Mouse (Mus musculus): ENCODE results near the gene Grhpr. TPM values are rescaled to one million over a fixed set of nuclear protein-coding genes. Genes with fewer than 3 reads are reported as not detected.

The Grhpr gene
- polyA plus RNA-seq (2014; fragmentation: Nextera tagmentation; extraction: Ambion mirVana): 18.2 and 20.7 TPM in 2 replicates

DNA sequence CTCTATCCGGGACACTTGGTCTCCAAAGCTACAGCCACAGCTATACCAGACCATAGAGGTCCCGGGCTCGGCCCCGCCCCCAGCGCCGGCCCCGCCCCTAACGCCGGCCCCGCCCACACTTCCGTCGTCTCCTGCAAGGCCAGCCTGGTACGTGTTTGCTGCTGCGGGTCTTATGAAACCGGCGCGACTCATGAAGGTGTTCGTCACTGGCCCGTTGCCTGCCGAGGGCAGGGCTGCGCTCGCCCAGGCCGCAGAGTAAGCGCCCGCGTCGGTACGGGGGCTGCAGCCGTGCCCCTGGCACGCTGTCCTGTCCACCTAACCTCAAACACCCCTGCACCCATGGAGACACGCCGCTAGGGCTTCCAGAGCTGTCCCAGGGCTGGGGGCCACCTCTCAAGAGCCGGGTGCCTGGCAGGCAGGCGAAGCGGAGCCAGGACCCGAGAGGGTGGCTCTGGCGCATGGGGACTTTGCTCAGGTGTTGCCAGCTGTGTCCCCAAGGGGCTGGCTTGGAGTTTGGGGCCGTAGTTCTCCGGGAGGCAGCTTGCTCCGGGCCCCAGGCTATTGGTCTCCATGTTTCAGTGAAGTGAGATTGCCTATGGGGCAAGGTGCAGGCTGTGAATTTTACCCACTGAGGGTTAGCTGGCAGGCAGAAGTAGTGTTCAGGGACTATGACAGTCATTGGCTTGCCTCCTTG, at the start of gene Grhpr:
TSS of gene Grhpr (plus strand) at position 116 of the 694 bp plus-strand sequence.
- Histone ChIP-seq H3K9me3 (ENCODE audit: control insufficient read depth, low read length) (no peaks in the 10 kb centered on the region), H3K4me3 (replicated peaks; ENCODE audit: low read depth, low read length) (peak within 1 kb of the TSS; percentile 54), H3K27me3 (ENCODE audit: control insufficient read depth, insufficient read depth, low read length) (no peaks in the 10 kb centered on the region), H3K4me1 (ENCODE audit: control insufficient read depth, insufficient read depth, low read length) (peaks cover 7% of the 10 kb centered on the region; the same call in 1 of the 2 replicates), H3K9ac (replicated peaks; ENCODE audit: low read length) (peak within 1 kb of the TSS; percentile 65), H3K4me2 (ENCODE audit: low read length) (peak within 1 kb of the TSS; percentile 90), H3K36me3 (ENCODE audit: control insufficient read depth, insufficient read depth, low read length) (no peaks in the 10 kb centered on the region), H3K27ac (replicated peaks; ENCODE audit: low read depth, low read length) (peak within 1 kb of the TSS; percentile 63)
- ATAC-seq (ENCODE audit: low FRiP score, low TSS enrichment) (peak; percentile 90), DNase-seq (peak; percentile 81)
- 1% methylated on average over 40 of the region's 40 CpGs for WGBS

DNA sequence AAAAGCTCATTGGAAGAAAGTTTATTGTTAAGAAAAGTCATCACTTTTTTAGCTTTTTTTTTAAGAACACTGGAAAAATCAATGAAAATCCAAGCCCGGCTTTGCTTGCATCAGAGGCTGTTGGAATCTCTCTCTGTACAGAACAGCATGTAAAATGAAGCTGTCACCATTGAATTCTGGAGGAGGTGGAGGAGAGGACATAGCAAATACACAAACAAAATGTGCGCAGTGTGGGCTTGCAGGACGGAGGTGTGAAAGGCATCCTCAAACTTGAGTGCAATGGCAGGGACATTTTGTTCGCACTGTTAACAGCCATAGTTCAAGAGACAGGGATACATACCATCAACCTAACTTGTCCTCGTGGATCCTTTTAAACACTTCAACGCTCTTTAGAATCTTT, 49.5 kb upstream of the Grhpr start:
- DNase-seq (no peak), ATAC-seq (ENCODE audit: low FRiP score, low TSS enrichment) (no peak)
- 95% methylated on average over 6 of the region's 6 CpGs for WGBS
- H3K27ac ChIP-seq (replicated peaks; ENCODE audit: low read depth, low read length): no peak overlapping the region
- peaks cover 37% of the 10 kb centered on the region for H3K36me3 ChIP-seq (ENCODE audit: control insufficient read depth, insufficient read depth, low read length)
- H3K4me2 ChIP-seq (ENCODE audit: low read length): no peak overlapping the region
- no peaks in the 10 kb centered on the region for H3K9me3 ChIP-seq (ENCODE audit: control insufficient read depth, low read length)
- no peak overlapping the region for H3K9ac ChIP-seq (replicated peaks; ENCODE audit: low read length)
- H3K4me3 ChIP-seq (replicated peaks; ENCODE audit: low read depth, low read length): no peak overlapping the region
- H3K27me3 ChIP-seq (ENCODE audit: control insufficient read depth, insufficient read depth, low read length): no peaks in the 10 kb centered on the region
- no peaks in the 10 kb centered on the region for H3K4me1 ChIP-seq (ENCODE audit: control insufficient read depth, insufficient read depth, low read length)

DNA sequence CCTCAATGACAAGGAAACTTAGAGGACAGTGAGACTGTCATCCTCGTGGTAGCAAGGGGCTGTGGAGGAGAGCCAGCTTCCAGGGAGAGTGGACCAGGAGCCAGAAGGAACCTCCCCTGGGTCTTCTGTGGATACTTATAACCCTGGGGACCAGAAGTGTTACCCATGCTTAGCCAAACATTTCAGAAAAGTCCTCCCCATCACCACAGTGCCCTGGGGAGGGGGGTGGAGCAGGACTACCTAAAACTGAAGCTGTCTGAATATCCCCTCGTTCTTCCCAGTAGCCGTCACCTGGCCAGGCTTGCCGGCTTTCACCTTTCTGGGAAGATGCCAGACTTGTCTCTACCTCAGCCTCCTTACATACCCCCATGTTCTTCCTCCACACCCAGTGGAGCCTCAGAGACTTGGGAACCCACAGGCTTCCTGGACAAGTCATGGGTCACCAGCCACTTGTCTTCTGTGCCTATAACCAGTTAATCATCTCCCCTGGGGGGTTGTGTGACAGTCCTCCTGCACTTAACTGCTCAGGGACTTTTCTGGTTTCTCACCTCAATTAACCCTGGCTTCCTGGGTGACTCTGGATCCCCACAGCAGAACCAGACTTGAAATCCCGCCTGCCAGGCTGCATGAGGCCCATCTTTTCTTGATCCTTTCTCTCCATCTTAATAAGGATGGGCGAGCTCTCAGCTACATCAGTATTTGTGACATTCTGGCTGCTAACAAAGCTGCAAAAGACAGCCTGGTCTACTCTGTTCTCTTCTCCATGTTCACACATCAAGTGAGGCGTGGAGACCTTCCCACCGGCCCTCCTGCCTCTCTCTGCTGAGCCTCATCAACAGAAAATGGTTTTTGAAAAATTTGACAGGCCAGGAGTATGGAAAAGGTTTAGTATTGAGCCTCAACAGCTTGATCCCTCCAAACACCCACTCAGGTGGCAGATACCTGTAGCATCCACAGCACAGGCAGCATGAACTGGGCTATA, 42.5 kb upstream of the Grhpr start:
- Histone ChIP-seq H3K4me3 (replicated peaks; ENCODE audit: low read depth, low read length) (no peak overlapping the region), H3K4me1 (ENCODE audit: control insufficient read depth, insufficient read depth, low read length) (no peaks in the 10 kb centered on the region), H3K4me2 (ENCODE audit: low read length) (no peak overlapping the region), H3K9ac (replicated peaks; ENCODE audit: low read length) (no peak overlapping the region), H3K36me3 (ENCODE audit: control insufficient read depth, insufficient read depth, low read length) (0 out of 2 replicates have a peak, but pooled peaks cover 3% of the 10 kb centered on the region), H3K27me3 (ENCODE audit: control insufficient read depth, insufficient read depth, low read length) (no peaks in the 10 kb centered on the region), H3K27ac (replicated peaks; ENCODE audit: low read depth, low read length) (no peak overlapping the region), H3K9me3 (ENCODE audit: control insufficient read depth, low read length) (no peaks in the 10 kb centered on the region)
- WGBS: 76% methylated on average over 8 of the region's 8 CpGs
- no peak for DNase-seq
- no peak for ATAC-seq (ENCODE audit: low FRiP score, low TSS enrichment)

DNA sequence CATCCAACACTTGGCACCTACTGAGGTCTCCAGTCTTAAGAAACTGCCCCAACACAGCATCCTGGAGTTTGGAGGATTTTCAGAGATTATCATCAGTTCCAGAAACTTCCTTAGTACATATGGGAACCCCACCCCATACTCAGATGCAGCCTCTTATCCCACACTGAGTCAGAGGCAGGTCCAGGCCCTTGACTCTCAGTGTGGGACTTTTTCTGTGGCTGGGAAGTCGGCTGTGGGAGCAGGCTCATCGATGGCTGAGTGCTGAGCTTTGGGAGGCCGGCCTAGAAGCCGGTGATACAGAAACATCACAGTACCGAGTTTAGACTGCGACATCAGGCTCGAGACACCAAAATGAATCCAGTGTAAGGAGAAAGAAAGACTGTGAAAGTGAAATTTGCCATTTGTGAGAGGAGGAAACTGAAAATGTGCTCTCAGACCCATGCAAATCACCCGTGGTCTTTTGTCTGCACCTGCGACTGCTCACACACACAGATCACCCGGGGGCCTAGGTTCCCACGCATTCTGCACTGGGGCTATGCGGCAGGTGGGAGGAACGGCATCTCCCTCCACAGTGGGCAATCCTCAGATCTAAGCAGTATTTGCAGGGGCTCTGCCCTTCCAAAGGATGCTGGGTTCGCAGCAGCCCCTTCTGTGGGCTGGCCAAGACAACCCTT, 41.5 kb upstream of the Grhpr start:
- WGBS: 85% methylated on average over 14 of the region's 14 CpGs
- no peak for DNase-seq
- ATAC-seq (ENCODE audit: low FRiP score, low TSS enrichment): no peak
- no peak overlapping the region for H3K4me2 ChIP-seq (ENCODE audit: low read length)
- H3K36me3 ChIP-seq (ENCODE audit: control insufficient read depth, insufficient read depth, low read length): no peaks in the 10 kb centered on the region
- H3K27ac ChIP-seq (replicated peaks; ENCODE audit: low read depth, low read length): no peak overlapping the region
- no peak overlapping the region for H3K4me3 ChIP-seq (replicated peaks; ENCODE audit: low read depth, low read length)
- H3K4me1 ChIP-seq (ENCODE audit: control insufficient read depth, insufficient read depth, low read length): no peaks in the 10 kb centered on the region
- no peak overlapping the region for H3K9ac ChIP-seq (replicated peaks; ENCODE audit: low read length)
- no peaks in the 10 kb centered on the region for H3K27me3 ChIP-seq (ENCODE audit: control insufficient read depth, insufficient read depth, low read length)
- no peaks in the 10 kb centered on the region for H3K9me3 ChIP-seq (ENCODE audit: control insufficient read depth, low read length)

DNA sequence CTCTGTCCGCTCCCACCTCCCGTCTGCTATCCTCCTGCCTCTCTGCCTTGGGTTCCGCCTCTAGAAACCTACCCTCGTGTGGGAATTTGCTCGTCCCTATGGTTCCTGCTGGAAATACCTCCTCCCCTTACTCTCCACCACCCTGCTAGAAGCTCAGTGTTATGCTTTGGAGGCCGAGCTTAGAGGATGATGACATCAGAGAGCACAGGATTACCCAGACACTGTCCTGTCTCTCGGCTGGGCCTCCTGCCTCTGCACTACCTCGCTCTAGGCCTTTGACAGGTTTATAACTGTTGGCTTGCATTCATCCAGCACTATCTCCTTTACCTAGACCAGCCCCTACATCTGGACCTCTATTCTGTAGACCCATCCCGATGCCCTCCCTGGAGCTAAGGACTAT, 40.9 kb upstream of the Grhpr start:
- Histone ChIP-seq H3K4me3 (replicated peaks; ENCODE audit: low read depth, low read length) (no peak overlapping the region), H3K36me3 (ENCODE audit: control insufficient read depth, insufficient read depth, low read length) (no peaks in the 10 kb centered on the region), H3K9me3 (ENCODE audit: control insufficient read depth, low read length) (no peaks in the 10 kb centered on the region), H3K27me3 (ENCODE audit: control insufficient read depth, insufficient read depth, low read length) (no peaks in the 10 kb centered on the region), H3K27ac (replicated peaks; ENCODE audit: low read depth, low read length) (no peak overlapping the region), H3K9ac (replicated peaks; ENCODE audit: low read length) (no peak overlapping the region), H3K4me2 (ENCODE audit: low read length) (no peak overlapping the region), H3K4me1 (ENCODE audit: control insufficient read depth, insufficient read depth, low read length) (no peaks in the 10 kb centered on the region)
- no peak for ATAC-seq (ENCODE audit: low FRiP score, low TSS enrichment)
- no peak for DNase-seq
- WGBS: 81% methylated on average over 9 of the region's 9 CpGs

DNA sequence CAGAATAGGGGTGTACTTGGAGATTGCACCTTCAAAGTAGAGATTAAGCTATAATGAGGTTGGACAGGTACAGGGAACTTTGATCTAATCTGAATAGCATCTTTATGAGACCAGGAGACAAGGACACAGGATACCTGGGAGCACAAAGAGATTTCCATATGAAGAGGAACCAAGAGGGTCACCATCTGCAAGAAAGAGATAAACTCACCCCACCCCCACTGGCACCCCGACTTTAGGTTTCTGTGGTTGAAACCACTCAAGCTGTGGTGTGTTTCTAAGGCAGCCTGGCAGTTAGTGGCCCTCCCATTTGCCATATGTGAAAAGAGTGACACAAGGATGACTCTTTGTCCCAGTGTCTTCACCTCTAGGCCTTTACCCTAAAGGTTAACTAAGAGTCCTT, 39.0 kb upstream of the Grhpr start:
- no peaks in the 10 kb centered on the region for H3K9me3 ChIP-seq (ENCODE audit: control insufficient read depth, low read length)
- WGBS: 92% methylated on average over 1 of the region's 1 CpGs
- ATAC-seq (ENCODE audit: low FRiP score, low TSS enrichment): no peak

DNA sequence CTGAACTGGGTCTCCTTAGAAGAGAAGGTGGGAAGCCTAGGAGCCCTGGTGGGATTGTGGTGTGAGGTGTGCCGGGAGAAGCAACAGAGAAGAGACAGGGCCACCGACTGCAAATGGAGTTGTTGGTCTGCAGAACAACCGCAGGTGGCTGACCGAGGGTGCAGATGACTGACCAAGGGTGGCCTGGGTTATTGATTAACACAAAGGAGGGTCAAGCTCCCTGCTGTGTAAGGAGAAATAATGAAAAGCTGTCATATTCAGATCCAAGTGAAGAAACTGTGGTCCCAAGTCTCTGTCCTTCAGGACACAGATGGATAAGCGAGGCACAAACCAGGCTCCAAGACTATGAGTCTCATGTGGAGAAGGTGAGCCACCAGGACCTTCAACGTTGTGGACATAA, 37.7 kb upstream of the Grhpr start:
- Histone ChIP-seq H3K4me2 (ENCODE audit: low read length) (no peak overlapping the region), H3K9me3 (ENCODE audit: control insufficient read depth, low read length) (no peaks in the 10 kb centered on the region), H3K36me3 (ENCODE audit: control insufficient read depth, insufficient read depth, low read length) (no peaks in the 10 kb centered on the region), H3K27ac (replicated peaks; ENCODE audit: low read depth, low read length) (no peak overlapping the region), H3K4me3 (replicated peaks; ENCODE audit: low read depth, low read length) (no peak overlapping the region), H3K9ac (replicated peaks; ENCODE audit: low read length) (no peak overlapping the region), H3K27me3 (ENCODE audit: control insufficient read depth, insufficient read depth, low read length) (no peaks in the 10 kb centered on the region), H3K4me1 (ENCODE audit: control insufficient read depth, insufficient read depth, low read length) (0 out of 2 replicates have a peak, but pooled peaks cover 2% of the 10 kb centered on the region)
- WGBS: 77% methylated on average over 6 of the region's 6 CpGs
- ATAC-seq (ENCODE audit: low FRiP score, low TSS enrichment) (no peak), DNase-seq (no peak)

More for the DNA sequence above, 39.0 kb upstream of the Grhpr start:
- Histone ChIP-seq H3K27me3 (ENCODE audit: control insufficient read depth, insufficient read depth, low read length) (no peaks in the 10 kb centered on the region), H3K4me3 (replicated peaks; ENCODE audit: low read depth, low read length) (no peak overlapping the region), H3K4me1 (ENCODE audit: control insufficient read depth, insufficient read depth, low read length) (no peaks in the 10 kb centered on the region), H3K36me3 (ENCODE audit: control insufficient read depth, insufficient read depth, low read length) (no peaks in the 10 kb centered on the region), H3K27ac (replicated peaks; ENCODE audit: low read depth, low read length) (no peak overlapping the region), H3K4me2 (ENCODE audit: low read length) (no peak overlapping the region), H3K9ac (replicated peaks; ENCODE audit: low read length) (no peak overlapping the region)
- DNase-seq: no peak

DNA sequence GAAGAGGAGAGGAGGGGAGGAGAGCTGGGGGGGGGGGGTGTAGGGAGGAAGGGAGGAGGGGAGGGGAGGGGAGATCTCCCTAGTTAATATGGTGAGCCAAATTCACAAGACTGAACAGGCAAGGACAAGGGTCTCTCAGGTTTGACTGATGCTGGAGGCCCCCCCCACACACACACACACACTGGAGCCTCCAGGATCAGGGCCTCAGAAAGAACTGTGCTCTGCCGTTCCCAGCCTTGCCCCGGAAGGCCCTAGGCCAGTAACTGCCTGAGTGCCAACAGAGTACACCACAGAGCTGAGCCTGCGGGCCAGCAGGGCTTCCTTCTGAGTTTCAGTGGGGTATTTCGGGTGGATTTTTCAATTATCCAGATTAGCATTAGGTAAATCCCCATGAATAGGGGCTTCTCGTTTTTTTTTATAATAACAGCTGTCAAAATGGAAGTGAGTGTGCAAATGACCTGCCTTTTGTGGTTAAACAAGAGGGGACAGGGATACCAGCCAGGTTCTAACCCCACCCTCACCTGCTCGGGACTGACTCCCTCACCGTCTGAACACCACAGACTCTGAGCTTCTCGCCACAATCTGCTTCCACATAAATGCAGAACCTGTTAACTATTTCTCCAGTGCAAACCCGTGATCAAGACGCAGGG, 36.6 kb upstream of the Grhpr start:
- WGBS: 78% methylated on average over 10 of the region's 10 CpGs
- H3K9me3 ChIP-seq (ENCODE audit: control insufficient read depth, low read length): no peaks in the 10 kb centered on the region
- H3K9ac ChIP-seq (replicated peaks; ENCODE audit: low read length): no peak overlapping the region
- no peak for ATAC-seq (ENCODE audit: low FRiP score, low TSS enrichment)
- no peak for DNase-seq
- H3K4me1 ChIP-seq (ENCODE audit: control insufficient read depth, insufficient read depth, low read length): 0 out of 2 replicates have a peak, but pooled peaks cover 2% of the 10 kb centered on the region
- H3K27me3 ChIP-seq (ENCODE audit: control insufficient read depth, insufficient read depth, low read length): no peaks in the 10 kb centered on the region
- no peak overlapping the region for H3K27ac ChIP-seq (replicated peaks; ENCODE audit: low read depth, low read length)
- no peak overlapping the region for H3K4me3 ChIP-seq (replicated peaks; ENCODE audit: low read depth, low read length)
- no peaks in the 10 kb centered on the region for H3K36me3 ChIP-seq (ENCODE audit: control insufficient read depth, insufficient read depth, low read length)
- no peak overlapping the region for H3K4me2 ChIP-seq (ENCODE audit: low read length)
